Mouse (Mus musculus): ENCODE data around the gene Inpp5d. TPM values are rescaled to one million over a fixed set of nuclear protein-coding genes. Genes with fewer than 3 reads are reported as not detected.

The Inpp5d gene
- polyA plus RNA-seq, 1 experiment from 2014 or later, result 0.30 TPM

DNA sequence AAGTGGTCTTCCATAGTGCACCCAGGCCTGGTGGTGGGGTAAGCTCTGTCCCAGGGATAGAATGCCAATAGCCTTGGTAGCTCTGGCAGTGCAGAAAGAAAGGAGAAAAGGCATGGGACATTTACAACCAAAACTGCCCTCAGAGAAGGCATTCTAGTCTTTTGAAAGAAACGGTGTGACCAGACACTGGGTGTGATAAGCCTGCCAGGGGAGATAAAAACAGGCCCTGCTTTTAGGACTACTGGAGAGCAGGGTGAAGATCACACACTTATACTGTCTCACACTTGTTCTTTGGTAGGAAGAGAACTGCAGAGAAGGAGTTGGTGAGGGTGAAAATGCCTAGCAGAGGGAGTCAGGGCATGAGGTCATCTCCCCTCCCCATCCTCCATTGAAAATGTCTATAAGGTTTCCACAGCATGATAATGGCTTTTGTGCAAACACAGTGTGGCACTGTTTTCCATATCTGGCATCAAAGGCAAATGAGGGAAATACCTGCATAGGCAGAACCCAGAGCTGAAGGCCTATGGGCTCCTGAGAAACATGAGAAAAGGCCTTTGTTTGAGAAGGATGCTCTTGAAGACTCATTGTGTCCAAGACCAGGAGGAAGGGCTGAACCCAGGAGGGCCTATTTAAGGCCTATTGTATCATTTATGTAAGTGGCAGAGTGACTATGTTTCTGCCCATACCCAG, 4.0 kb downstream of the Inpp5d start:
- no peak for TF ChIP-seq CTCF (IDR thresholded peaks at IDR 0.05)
- CTCF ChIA-PET, result interaction anchor here (1.8 kb wide), 1 partner anchor 11 kb away, joined by 6 read pairs; no protein-coding TSS in a partner anchor
- ATAC-seq (no peak), DNase-seq (ENCODE audit: low read depth, low spot score) (no peak)
- H3K27me3 ChIP-seq, result no peaks in the 10 kb centered on the region
- POLR2A ChIA-PET, result no interaction called here
- in situ Hi-C loops (cut with MboI; ENCODE audit: low pct_unique_long_range_greater_than_20kb), result no loop called here

DNA sequence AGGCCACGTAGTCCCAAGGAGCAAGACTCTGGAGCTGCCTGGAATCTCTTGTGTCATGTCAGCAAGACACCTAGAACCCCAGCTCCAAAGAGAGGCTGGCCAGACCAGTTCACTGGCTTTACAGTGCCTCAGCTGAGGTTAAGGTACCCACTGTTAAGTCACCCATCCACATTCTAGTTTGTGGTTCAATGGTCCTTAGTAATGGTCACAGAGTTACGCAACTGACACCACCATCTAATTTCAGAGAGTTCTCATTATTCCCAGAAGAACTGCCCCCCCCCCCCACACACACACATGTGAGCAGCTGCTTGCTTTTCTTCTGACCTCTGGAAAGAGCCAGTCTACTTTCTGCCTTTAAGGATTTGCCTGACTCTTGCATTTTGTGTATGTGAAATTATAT, 4.7 kb downstream of the Inpp5d start:
- no peak for ATAC-seq
- peak; percentile 15 for DNase-seq (ENCODE audit: low read depth, low spot score)
- ChIA-PET POLR2A (interaction anchor here (0.6 to 0.7 kb wide), 2 partner anchors 31 to 88 kb away, joined by 4 to 8 read pairs; no protein-coding TSS in a partner anchor), CTCF (interaction anchor here (1.5 to 1.8 kb wide), 2 partner anchors 10 to 18 kb away, joined by 3 to 6 read pairs; no protein-coding TSS in a partner anchor)
- in situ Hi-C loops (cut with MboI; ENCODE audit: low pct_unique_long_range_greater_than_20kb), result no loop called here
- H3K27me3 ChIP-seq, result no peaks in the 10 kb centered on the region
- no peak for TF ChIP-seq CTCF (IDR thresholded peaks at IDR 0.05)

DNA sequence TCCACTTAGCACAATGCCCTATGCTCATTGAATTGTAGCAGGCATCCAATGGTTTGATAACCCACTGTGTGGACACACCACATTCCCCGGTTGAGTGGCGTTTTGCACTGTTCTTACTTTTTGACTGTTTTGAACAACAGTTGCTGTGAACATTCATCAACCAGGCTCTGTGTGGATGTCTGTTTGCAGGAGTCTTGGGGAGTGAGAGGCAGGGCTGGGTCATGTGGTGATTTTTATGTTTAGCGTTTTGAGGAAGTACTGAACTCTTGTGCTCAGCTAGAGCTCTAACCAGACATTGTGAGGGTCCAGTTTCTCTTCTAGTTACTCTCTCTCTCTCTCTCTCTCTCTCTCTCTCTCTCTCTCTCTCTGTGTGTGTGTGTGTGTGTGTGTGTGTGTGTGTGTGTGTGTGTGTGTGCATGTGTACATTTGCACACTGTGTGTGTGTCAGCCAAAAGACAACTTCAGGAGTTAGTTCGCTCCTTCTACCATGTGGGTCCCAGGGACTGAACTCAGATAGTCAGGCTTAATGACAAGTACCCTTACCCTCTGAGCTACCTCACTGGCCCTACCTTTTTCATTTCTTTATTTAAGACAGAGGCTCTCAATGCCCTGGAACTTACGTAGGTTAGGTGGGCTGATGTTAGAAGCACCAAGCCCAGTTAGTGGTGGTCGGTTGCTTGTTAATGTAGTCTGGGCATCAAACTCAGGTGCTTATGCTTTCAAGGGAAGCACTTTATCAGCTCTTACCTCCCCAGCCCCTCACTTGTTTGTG, 5.3 kb downstream of the Inpp5d start:
- no peak for TF ChIP-seq CTCF (IDR thresholded peaks at IDR 0.05)
- no peaks in the 10 kb centered on the region for H3K27me3 ChIP-seq
- DNase-seq (ENCODE audit: low read depth, low spot score) (peak; percentile 19), ATAC-seq (no peak)
- ChIA-PET CTCF (interaction anchor here (0.9 to 1.9 kb wide), 4 partner anchors 10 to 33 kb away, joined by 3 to 6 read pairs (median 4); no protein-coding TSS in a partner anchor), POLR2A (interaction anchor here (0.6 to 0.7 kb wide), 2 partner anchors 30 to 88 kb away, joined by 4 to 8 read pairs; no protein-coding TSS in a partner anchor)
- in situ Hi-C loops (cut with MboI; ENCODE audit: low pct_unique_long_range_greater_than_20kb), result no loop called here

DNA sequence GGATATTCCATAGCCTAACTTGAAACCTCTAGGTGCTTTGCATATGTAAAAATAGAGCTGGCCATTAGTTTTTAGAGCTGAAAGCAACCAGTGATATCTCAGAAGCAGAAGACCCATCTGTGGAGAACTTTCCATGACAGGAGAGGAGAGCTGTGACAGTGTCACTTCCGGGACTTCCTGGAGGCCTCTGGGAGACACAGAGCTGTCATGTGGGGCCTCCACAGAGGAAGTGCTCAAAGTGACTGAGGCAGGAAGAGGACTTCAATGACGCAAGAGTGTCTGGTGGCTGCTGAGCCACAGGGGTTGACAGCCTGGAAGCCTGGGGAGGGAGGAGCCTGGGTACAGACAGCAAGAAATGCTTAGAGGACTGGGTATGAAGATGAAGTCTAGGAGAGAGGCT, 6.2 kb downstream of the Inpp5d start:
- H3K27me3 ChIP-seq, result no peaks in the 10 kb centered on the region
- CTCF ChIA-PET, result interaction anchor here (0.9 to 1.9 kb wide), 3 partner anchors 9 to 34 kb away, joined by 3 to 5 read pairs (median 3); no protein-coding TSS in a partner anchor
- in situ Hi-C loops (cut with MboI; ENCODE audit: low pct_unique_long_range_greater_than_20kb), result no loop called here
- TF ChIP-seq CTCF (IDR thresholded peaks at IDR 0.05), result no peak
- ATAC-seq (no peak), DNase-seq (ENCODE audit: low read depth, low spot score) (no peak)
- POLR2A ChIA-PET, result interaction anchor here (1.1 kb wide), 1 partner anchor 15 kb away, joined by 3 read pairs; no protein-coding TSS in a partner anchor

DNA sequence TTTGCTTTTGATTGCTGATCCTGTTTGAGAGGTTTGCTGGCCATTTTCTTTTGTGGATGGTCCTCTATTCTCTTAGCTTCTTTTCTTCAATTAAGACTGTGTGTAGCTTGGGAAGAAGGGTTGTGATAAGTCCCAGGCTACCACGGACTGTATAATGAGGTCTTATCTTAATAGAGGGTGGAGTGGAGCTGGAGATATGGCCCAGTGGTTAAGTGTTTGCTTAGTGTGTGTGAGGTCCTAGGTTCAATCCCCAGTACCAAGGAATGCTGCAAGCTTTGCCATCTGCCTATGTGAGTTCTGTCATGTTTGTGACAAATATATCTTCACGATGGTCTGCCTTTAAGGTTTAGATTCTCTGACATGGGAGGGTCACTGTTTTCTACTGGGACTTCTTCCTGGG, 8.0 kb downstream of the Inpp5d start:
- ChIA-PET POLR2A (no interaction called here), CTCF (no interaction called here)
- in situ Hi-C loops (cut with MboI; ENCODE audit: low pct_unique_long_range_greater_than_20kb), result no loop called here
- DNase-seq (ENCODE audit: low read depth, low spot score) (no peak), ATAC-seq (no peak)
- no peaks in the 10 kb centered on the region for H3K27me3 ChIP-seq
- TF ChIP-seq CTCF (IDR thresholded peaks at IDR 0.05), result no peak

DNA sequence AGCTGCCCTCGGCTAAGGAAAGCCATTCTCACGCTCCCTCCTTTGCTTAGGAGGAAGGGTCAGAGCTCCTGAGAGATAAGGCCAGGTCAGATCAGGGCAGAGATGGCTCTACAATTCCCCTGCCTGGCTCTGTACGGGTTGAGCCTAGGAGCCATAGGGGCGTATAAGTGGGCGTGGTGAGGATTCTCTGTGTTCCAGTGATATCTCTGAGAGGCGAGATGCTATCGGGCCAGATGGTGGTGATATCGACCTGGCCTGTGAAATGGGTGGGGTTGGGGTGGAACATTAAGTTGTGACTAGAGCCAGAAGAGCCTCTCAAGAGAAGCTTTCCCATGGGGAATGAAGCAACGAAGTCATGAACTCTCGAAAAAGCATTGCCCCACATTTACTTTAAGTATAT, 11.5 kb downstream of the Inpp5d start:
- in situ Hi-C loops (cut with MboI; ENCODE audit: low pct_unique_long_range_greater_than_20kb), result no loop called here
- ATAC-seq, result no peak
- DNase-seq (ENCODE audit: low read depth, low spot score), result no peak
- ChIA-PET CTCF (no interaction called here), POLR2A (no interaction called here)
- no peaks in the 10 kb centered on the region for H3K27me3 ChIP-seq
- TF ChIP-seq CTCF (IDR thresholded peaks at IDR 0.05), result no peak

DNA sequence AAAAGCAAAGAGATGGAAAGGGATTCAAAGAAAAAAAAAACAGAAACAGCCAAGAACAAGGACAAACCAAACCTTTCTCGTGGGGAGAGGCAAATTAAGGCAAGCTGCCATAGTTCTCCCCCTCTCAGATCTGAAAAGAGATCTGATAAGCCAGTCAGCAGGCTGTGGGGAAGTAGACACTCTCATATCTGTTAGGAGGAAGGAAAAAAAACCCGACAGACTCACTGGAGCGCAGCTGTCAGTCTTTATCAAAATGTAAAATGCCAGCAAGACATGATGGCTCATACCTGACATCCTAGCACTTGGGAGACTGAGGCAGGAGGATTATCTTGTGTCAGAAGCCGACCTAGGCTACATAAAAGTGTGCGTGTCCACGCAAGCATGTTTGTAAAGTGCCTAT, 12.1 kb downstream of the Inpp5d start:
- in situ Hi-C loops (cut with MboI; ENCODE audit: low pct_unique_long_range_greater_than_20kb), result no loop called here
- DNase-seq (ENCODE audit: low read depth, low spot score), result no peak
- ChIA-PET POLR2A (no interaction called here), CTCF (no interaction called here)
- H3K27me3 ChIP-seq, result no peaks in the 10 kb centered on the region
- no peak for ATAC-seq
- no peak for TF ChIP-seq CTCF (IDR thresholded peaks at IDR 0.05)

DNA sequence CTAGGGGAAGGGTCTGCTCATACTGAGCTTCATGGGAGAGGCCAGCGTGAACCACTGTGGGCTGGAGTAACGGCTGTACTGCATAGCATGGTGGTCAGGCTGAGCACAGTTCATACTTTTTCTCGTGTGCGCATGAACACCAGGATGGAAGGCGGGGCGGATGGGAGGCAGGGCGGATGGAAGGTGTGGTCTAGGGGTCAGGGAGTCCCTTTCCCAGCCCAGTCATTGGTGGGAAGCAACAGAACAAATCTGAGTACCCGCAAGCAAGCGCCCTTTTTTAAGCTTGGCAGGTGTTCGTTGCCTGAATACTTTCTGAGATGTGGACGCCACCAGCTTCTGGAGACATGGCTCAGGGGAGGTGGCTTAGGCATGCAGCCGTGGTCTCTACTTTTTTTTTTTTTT, 16.6 kb downstream of the Inpp5d start:
- no peak for TF ChIP-seq CTCF (IDR thresholded peaks at IDR 0.05)
- H3K27me3 ChIP-seq, result no peaks in the 10 kb centered on the region
- DNase-seq (ENCODE audit: low read depth, low spot score) (no peak), ATAC-seq (no peak)
- POLR2A ChIA-PET, result interaction anchor here (0.7 kb wide), 1 partner anchor 41 kb away, joined by 4 read pairs; no protein-coding TSS in a partner anchor
- in situ Hi-C loops (cut with MboI; ENCODE audit: low pct_unique_long_range_greater_than_20kb), result no loop called here
- CTCF ChIA-PET, result no interaction called here

DNA sequence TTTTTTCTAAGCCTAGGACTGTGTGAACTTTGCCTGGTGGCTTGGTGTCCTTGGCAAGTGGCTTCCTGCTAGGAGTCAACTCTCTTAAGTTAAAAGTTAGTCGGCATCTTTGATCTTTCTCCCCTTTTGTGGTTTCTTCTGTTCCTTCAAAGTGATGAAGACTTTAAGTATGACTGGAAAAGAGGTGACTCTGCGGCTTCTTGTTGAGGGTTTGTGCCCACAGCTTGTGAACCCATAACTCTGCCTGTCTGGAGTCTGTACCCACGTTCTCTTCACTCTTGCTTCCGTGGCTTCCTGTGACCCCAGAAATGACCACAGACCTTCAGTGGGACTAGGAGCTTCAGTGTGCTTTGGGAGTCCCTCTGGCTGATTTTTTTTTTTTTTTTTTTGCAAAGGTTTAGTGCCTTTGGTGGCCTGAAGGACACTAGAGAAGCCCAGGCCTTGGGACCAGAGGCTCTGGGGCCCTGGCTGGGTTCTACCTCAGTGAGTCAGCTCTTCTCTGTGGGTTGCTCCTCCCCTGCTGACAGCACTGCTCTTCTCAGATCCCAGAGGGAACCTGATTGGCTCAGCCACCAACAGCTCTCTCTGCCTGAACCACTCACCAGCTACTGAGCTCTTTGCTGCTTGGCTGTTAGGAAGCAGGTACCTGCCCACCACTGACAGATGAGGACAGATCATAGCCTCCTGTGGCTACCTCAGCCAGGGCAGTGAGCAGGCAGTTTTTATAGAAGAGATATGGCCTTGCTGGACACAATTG, 17.2 kb downstream of the Inpp5d start:
- TF ChIP-seq CTCF (IDR thresholded peaks at IDR 0.05), result no peak
- in situ Hi-C loops (cut with MboI; ENCODE audit: low pct_unique_long_range_greater_than_20kb), result no loop called here
- ChIA-PET POLR2A (interaction anchor here (0.7 kb wide), 1 partner anchor 40 kb away, joined by 4 read pairs; no protein-coding TSS in a partner anchor), CTCF (no interaction called here)
- ATAC-seq (no peak), DNase-seq (ENCODE audit: low read depth, low spot score) (peak; percentile 7)
- no peaks in the 10 kb centered on the region for H3K27me3 ChIP-seq

DNA sequence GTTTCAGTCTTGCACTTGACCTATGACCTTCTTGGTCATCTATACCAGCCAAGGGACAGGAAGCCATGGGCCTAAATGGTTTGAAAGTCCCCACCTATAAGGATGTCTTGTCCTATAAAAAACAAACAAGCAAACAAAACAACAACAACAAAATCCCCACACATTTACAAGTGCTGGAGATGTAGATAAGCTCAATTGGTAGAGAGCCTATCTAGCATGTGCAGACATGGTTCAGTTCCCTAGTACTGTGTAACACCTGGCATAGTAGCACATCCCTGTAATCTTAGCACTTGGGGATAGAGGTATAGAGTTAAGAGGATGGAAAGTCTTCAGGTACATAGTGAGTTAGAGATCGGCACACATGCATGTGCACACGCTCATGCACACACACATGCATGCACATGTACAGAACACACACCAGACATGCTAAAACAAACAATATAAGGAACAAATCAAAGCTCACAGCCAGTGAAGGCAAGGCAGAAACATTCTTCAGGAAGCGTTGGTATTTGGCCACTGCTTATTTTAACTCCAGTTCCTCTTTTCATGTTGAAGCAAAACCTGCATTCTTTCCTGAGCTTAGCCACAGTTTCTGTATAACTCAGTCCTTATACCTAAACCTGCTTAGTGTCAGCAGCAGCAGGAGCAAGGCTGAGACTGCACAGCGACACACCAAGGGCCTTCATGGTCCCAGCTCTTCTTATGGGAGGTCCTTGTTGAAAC, 17.9 kb downstream of the Inpp5d start:
- ATAC-seq (no peak), DNase-seq (ENCODE audit: low read depth, low spot score) (no peak)
- POLR2A ChIA-PET, result interaction anchor here (0.9 kb wide), 1 partner anchor 12 kb away, joined by 3 read pairs; no protein-coding TSS in a partner anchor
- H3K27me3 ChIP-seq, result no peaks in the 10 kb centered on the region
- TF ChIP-seq CTCF (IDR thresholded peaks at IDR 0.05), result no peak
- CTCF ChIA-PET, result no interaction called here
- in situ Hi-C loops (cut with MboI; ENCODE audit: low pct_unique_long_range_greater_than_20kb), result no loop called here
